Mouse (Mus musculus): ENCODE data around the gene Ckm.

GRCm38 (mm10) chr7:19416590-19416989, 12.0 kb downstream of the Ckm start:
- TF ChIP-seq ELF1 (IDR thresholded peaks at IDR 0.05; ENCODE audit: low read depth, low read length) (no peak), CTCF (conservative IDR thresholded peaks at IDR 0.05 in 1 of 2, IDR thresholded peaks at IDR 0.05 in 1 of 2; ENCODE audit: low read depth in 2 of 2, low read length in 2 of 2) (no peak), ETS1 (conservative IDR thresholded peaks at IDR 0.05; ENCODE audit: low read depth, low read length) (no peak), HCFC1 (IDR thresholded peaks at IDR 0.05; ENCODE audit: low read depth, low read length) (no peak), BHLHE40 (IDR thresholded peaks at IDR 0.05; ENCODE audit: low read depth, low read length) (no peak), POLR2A (IDR thresholded peaks at IDR 0.05; ENCODE audit: low read depth, low read length) (no peak), E2F4 (IDR thresholded peaks at IDR 0.05; ENCODE audit: insufficient replicate concordance, low read depth, low read length) (no peak), MAX (IDR thresholded peaks at IDR 0.05; ENCODE audit: low read length) (no peak), ZC3H11A (IDR thresholded peaks at IDR 0.05; ENCODE audit: low read depth, low read length) (no peak)
